Mouse (Mus musculus) kidney, adult 9 months (tissue): ENCODE data around the gene Ttc16.

Source experiments
- DNase-seq: peaks from one replicate; pipeline ENCODE4 v3.0.0; 2022

Ttc16 gene

DNA sequence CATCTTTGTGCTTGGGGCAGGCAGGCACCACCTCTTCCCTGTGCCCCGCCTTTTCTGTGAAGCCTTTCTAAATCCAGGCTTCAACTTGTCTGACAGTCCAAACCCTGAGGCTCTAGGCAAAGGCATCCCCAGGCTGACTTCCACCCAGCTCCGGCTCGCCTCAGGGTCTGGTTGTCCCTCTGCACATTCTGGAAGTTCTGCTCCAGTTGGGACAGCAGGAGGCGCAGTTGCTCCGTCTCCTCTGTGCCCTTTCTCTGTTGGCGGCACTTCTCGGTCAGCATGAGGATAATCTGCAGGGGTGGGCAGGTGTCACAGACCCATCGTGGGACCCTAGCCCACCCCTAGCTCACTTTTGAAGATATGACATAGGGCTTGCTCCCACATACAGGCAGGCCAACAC, 3.7 kb upstream of the Ttc16 start:
- DNase-seq: peak; percentile 55

DNA sequence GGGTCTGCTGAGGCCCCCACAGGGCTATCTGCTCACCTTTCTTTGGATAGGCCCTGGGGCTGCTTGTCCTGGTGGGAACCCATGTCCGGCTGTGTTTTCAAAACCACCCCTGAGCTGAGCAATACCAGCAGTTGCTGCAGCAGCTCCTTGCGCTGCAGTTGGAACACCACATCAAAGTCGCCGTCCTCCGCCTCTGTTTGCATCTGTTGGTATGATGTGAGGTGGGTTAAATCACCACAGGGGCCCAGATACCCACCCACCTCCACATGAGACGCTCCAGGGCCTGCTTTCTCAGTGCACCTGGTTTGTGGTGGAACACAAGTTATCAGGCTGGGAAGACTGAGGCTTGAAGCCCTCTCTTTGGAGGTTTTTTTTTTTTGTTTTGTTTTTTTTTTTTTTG, 2.6 kb upstream of the Ttc16 start:
- no peak for DNase-seq

DNA sequence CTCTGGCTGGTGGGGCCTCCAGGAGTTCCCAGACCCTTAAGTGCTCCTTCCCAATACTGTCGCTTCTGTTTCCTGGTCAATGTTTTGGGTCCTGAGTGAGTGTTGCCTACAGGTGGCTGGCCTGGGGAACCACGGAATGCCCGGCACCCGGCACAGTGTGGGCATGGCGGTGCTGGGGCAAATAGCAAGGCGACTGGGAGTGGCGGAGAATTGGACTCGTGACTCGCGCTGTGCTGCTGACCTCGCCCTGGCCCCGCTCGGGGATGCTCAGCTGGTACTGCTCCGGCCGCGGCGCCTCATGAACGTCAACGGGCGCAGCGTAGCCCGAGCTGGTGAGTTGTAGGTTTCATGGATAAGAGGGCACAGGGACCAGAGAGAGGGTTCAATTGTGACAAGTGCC, 759 bp upstream of the Ttc16 start:
- no peak for DNase-seq

DNA sequence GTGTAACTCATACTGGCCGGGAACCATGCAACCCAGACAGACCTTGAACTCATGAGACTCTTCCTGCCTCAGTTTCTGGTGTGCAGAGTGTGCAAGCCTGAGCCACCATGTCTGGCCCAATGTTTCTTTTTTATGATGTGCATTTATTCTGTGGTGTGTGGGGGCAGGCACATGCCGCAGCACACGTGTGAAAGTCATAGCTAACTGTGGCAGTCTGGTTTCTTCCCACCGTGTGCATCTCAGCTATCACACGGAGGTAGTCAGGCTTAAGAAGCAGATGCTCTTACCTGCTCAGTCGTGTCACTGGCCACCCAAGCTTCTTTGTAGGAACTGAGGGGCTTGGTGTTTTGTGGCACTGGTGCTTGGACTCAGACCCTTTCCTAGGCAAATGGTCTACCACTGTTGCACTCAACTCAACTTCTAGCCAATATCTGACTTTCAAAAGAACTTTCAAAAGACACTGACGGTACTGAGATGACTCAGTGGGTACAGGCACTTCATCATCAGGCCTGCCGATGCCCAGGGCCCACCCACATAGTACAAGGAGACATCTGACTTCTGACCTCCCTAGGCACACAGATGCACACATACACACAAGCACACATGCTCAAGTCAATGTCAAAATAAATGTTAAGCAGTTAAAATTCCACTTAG, 2.7 kb downstream of the Ttc16 start:
- DNase-seq: no peak

DNA sequence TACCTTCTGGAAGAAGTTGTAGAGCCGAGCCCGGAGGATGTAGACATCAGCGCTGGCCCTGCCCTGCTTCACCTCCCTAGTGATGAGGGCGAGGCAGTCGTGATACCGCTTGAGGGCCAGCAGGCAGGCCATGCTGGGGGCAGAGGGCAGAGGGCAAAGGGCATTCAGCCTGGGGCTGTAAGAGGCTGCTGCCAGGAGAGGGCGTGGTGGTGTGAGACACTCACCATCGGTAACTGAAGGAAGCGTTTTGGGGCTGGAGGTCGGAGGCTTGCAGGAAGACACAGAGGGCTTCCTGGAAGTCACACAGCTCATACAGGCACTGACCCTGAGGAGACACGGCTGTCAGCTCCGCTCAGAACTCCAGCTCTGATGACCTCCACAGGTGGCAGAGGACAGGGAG, 3.5 kb downstream of the Ttc16 start:
- DNase-seq: peak; percentile 65

DNA sequence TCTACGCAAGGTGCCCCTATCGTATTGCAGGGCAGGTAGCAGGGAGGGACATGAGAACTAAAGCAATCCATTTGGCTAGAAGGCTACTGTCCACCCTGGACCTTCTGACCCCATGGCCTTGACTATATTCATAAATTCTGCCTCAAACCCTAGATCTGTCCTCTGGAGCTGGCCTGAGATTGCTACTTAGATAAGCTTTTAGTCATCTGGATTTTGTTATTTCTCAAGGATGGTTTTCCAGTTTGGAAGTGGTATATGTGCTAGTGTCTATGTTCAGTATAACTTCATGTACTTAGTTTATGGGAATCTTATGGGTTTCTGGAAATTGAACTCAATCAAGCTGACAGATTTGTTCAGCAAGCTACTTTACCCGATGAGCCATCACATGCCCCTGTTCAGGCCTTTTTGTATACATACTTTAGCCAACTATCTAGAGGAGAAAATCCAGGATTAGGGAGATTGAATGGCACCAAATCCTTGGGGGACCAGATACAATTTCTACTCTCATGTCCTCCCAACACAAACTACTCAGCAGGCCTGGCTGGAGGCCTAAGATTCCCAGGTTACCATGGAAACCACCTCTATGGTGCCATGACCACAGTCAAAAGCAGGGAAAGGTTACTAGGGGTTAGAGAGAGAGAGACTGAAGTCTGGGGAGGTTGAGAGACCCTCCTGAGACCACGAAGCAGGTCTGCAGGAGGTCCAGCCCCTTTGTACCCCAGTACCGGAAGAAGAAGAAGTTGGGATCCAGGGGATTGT, 5.9 kb downstream of the Ttc16 start:
- no peak for DNase-seq

DNA sequence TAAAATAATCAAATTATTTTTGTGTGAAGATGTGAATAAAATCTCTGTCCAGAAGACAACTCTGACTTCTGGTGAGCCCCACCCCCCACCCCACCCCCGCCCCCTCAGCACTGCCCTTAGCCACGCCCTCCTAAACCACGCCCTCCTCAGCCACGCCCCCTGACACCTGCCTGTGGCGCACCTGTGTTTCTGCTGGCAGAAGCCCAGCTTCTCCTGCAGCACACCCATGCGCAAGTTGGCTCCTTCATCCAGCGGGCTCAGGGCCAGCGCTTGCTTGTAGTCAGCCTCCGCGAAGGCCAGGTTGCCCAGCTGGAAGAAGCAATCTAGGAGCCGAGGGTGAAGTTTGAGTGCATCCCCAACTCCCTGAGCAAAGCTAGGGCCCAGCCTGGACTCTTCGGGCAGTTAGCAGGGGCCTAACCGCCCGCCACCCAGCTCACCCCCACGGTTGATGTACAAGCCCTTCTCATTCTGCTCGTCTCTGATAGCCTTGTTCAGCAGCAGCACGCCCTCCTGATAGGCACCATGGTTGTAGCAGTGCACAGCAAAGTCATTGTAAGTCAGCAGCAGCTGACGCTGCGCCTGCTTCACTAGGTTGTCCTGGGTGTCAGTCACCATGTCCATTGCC, 6.7 kb downstream of the Ttc16 start:
- DNase-seq: peak; percentile 61

DNA sequence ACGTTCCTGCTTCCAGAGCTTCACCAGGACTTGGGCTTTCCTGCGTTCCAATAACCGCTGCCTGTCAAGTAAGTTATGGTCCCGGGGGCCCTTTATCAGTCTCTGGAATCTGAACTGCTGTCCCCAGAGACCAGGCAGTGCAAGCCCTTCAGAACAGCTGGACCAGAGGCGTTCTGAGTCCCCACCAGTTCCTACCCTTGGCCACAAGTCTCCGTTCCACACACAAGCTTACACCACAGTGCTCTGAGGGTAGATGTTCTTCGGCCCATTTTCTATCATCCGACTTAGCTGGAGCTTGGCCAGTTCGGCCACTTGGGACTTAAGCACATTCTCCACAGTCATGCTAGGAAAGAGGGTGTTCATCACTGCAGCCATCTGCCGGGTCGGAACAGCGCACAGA, 8.2 kb downstream of the Ttc16 start:
- DNase-seq: no peak

DNA sequence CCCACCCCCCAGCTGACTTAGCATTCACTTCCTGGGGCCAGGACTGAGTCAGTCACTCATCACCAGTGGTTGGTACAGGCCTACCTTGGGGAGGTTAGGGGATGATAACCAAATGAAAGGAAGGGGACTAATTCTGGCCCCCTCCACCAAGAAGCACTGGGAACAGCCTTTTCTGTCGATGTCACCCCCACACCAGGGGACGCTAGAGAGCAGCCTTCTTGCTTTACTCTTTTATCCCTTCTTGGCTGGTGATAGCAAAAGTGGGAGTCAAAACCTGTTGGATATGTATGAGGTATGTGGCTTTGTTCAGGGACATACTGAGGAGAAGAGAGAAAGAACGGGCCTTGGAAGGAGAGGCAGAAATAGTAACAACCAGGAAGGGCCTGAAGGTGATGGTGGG, 12.1 kb downstream of the Ttc16 start:
- no peak for DNase-seq

DNA sequence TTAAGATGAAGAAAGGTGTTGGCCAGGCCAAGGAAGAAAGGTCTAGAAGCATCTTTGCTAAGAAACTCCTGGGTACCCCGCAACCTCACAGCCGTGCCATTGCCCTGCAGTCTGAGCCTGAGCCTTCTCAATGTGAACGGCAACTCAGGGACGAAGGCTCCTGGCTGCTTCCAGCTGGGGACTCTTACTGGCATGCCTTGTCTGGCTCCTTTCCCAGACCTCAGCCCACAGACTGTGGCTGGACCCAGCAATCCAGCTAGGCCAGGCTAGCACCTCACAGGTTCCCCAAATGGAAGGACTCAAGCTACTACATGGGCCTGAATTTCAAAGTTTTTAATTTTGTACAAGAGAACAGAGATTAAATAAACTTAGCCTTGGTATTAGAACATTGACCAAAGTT, 13.6 kb downstream of the Ttc16 start:
- no peak for DNase-seq

DNA sequence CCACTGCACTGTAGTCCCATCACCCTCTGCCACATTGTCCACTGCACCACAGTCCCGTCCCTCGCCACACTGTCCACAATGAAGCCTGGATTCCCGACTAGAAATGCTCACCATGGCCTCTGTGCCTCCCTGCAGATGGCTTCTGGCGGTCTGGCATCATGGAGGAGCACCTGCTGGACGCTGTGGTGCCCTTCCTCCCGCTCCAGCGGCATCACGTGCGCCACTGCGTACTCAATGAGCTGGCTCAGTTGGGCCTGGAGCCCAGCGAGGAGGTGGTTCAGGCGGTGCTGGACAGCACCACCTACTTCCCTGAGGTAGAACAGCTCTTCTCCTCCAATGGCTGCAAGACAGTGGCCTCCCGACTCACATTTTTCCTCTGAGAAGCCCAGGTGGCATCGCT, 14.1 kb downstream of the Ttc16 start:
- DNase-seq: no peak

DNA sequence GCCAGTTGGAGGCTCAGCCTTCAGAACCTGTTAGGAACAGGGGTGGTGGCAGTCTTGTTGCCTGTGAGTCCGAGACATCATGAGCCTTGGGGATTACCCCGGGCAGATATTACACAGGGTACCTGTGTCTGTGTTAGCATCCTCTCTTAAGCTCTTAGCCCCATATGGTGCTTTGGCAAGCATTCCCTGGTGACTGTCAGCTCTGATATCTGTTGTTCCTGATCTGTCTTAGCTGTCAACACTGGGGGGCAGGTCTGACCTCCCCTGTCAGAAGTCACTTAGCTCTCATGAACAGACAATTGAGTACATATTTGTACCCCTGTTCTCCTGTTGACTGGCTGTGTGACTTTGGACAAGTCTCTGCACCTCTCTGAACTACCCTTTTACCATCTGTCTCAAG, 16.4 kb downstream of the Ttc16 start:
- no peak for DNase-seq

DNA sequence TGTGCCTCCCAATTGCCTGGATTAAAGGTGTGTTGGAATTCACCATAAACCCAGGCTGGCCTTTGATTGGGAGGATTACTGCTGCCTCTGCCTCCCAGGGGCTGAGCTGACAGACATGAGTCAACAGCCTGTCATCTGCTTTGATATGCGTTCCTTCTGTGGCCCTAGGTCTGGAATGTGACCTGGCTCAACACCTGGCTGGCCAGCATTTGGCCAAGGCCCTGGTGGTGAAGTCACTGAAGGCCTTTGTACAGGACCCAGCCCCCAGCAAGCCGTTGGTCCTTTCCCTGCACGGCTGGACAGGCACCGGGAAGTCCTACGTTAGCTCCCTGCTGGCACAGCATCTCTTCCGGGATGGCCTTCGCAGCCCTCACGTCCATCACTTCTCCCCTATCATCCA, 16.9 kb downstream of the Ttc16 start:
- peak; percentile 53 for DNase-seq

DNA sequence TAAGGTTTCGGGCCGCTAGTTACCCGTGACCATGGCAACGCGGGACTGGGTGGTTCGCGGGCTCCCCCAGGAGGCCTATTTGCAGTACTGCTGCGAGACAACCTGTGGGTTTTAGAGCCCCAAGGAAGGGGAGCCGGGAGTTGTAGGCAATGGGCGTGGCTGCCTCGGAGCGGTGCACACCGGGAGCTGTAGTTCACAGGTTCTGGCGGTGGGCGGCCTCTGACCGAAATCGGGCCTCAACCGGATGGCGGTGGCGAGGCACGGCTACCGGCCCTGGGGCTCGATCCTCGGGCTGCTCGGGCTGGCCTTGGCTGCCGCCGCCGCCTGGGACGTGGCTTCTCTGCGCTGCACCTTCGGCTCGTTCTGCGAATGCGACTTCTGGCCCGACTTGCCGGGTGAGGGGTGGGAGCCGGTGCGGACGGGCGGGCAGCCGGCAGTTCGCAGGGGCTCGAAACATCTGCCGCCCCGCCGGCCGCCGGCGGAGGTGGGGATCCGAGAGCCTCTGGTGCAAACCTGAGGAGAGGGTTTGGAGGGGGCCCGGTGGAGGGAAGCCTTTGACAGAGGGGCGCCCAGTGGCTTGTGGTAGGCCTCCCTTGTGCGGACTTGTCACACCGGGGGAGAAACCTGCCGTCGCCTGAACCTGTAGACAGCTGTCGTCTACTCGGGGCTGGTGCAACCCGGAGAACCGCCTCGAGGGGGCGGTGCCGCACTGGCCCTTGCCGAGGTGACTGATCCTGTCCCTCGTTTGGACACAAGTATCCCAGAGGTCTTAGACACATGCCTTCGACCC, 18.2 kb downstream of the Ttc16 start, which contains the start of gene Tor2a:
Tor2a (plus strand) TSS at position 179 of the 790 bp plus-strand sequence.
- DNase-seq: peak; percentile 99

DNA sequence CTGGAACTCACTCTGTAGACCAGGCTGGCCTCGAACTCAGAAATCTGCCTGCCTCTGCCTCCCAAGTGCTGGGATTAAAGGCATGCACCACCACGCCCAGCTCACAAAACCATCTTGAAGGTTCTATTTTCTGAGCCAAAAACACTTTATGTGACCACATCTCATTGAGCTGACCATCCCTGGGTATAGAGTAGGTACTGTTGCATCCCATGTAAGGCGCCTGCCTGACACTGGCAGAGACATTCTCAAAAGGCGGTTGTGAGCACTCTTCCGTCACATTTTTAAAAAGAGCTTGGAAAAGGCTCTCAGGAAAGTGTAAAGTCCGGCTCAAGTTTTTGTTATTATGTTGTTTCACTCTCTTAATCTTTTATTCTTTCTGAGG, 18.8 kb downstream of the Ttc16 start:
- DNase-seq: no peak

DNA sequence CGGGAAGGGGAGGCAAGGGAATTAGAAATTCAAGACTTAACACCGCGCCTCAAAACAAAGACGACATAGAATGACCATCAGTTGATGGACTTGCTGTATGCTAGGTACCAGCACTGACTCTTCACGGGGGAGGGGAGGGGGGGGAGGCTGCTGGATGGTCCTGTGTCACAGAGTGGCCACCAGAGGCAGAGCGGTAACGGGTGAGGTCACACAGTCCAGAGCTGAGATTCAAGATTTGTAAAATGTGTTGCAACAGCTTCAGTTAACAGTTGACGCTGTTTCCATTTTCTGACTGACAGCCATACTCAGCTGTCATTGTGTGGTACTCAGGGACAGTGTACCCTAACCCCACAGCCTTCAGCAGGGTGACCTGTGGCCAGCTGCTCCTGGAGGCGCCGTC, 23.3 kb downstream of the Ttc16 start:
- no peak for DNase-seq

DNA sequence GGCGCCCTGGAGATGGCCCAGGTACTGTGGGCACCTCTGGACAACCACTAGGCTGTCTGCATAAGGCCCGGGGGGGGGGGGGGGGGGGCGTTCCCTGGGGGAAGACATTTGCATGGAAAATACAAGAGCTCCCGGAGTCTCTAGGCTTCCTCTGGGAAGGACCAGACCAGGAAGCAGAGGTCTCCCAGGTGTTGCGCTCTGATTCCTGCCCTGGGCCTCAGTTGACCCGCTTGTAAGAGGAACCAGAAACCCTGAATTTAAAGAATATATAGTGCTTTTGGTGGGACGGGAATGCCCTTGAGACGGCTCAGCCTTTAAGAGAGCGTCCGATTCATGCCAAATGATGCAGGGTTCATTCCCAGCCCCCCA, 23.8 kb downstream of the Ttc16 start:
- DNase-seq: no peak

DNA sequence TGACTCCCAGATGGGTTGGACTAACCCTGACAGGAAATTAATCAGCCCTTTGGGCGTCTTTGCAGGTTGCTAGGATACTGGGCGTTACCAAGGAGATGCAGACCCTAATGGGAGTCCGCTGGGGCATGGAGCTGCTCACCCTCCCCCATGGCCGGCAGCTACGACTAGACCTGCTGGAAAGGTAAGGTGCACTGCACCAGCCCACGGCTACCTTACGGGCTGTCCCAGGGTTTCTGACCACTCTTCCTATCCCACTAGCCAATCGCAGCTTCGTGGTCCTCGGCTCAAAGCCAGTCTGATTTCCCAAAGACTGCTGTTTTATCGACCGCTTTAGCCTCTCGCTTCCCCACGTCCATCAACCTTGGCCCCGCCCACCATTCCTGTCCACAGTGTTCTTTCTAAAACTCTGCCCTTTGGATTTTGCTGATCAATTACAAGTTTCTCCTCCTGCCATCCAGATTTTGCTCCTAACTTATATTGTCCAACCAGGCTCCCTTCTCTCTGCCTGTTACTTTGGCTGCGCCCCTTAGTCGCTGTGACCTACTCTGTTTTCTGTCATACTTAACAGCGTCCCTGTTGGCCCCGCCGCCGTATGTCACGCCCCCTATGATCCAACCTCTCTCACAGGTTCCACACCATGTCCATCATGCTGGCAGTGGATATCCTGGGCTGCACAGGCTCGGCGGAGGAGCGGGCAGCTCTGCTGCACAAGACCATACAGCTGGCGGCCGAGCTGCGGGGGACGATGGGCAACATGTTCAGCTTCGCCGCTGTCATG, 24.4 kb downstream of the Ttc16 start:
- peak; percentile 92 for DNase-seq

DNA sequence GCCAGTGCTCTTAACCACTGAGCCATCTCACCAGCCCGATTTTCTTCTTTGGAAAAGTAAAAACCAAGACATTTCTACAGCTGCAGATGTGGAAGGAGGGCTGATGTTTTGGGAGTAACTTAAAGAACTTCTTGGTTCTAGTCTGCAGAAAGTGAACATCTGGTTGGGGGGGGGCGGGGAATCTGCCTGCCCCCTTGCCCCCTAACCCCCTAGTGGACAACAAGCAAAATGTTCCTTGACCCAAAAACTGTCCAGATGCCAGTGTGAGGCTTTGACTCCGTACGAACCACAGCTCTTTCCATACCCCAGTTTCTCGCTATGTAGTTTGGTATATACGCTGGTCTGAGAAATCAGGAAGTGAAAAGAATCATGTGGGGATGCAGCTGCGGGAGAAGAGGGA, 25.2 kb downstream of the Ttc16 start:
- DNase-seq: no peak

DNA sequence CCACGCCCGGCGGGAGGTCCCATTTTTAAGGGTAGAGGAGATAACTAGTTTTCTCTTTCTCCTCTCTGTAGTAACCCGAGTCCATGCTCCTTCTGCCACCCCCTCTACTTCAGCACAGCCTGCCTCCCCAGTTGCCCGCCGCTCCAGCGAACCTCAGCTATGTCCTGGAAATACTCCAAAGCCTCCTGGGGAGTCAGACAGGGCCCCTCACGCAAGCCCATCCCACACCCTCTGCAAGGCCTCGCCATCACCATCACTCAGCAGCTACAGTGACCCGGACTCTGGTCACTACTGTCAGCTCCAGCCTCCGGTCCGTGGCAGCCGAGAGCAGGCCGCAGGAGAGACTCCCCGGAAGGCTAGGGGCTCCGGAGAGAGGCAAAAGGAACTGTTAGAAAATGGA, 26.4 kb downstream of the Ttc16 start:
- no peak for DNase-seq

DNA sequence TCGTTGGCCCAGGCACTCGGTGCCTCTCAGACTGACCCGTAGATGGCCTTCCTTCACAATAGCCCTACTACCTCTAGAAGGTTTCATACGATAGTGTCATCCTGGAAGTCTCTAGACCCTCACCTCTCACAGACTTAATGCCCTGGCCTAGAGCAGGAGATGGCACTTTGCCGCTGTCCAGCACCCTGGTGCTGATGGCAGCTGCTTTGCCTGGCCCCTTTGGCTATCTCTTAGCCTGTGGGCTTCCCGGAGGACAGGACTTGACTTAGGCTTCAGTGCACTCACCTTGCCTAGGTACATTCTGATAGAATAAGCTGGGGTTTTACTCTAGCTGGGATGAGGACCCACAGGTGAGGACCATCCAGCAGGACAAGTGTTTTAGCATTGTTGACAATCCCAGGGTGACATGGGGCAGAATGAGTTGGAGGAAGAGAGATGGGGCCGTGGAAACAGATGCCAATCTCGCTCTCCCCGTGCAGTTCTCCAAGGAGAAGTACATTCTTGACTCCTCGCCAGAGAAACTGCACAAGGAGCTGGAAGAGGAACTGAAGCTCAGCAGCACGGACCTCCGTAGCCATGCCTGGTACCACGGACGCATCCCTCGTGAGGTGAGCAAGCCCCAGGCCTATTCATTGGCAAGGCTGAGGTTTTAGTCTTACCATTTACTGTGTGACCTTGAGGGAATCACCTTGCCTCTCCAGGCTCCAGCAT, 31.0 kb downstream of the Ttc16 start:
- no peak for DNase-seq

DNA sequence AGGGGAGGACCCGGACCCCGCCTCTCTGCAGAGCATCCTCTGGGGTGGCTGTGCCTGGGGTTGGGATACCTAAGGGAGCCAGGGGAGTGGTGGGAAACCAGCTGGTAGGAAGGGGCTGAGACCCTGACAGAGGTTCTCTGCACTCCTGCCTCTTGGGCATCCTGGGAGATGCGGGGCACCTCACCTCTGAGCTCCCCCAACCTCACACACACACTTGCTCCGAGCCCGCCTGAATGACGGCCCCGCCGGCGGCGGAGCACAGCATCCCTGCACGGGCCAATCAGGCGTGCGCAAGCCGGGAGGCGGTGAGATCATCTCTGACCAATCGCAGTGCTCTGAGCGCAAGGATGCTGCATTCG, 33.3 kb downstream of the Ttc16 start:
- DNase-seq: no peak
